Mouse (Mus musculus): ENCODE results near the gene Synpo2l.

DNA sequence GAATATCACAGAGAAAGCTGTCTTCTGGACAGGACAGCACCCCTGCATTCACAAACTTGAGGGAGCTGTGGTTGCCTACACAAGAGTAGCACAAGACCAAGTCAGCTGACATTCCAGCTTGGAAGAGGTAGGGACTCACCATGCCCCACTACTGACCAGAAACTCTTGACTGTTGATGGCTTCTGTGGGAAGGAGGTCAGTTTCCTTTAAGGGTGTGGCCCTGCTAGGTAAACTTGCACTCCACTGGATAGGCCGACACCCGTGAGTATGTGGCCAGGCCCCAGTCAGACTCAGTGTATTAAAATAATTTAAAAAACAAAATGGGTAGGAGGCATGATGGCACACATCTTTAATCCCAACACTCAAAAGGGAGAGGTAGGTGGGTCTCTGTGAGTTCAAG is 32.6 kb downstream of the Synpo2l start:
- TF ChIP-seq CTCF (IDR thresholded peaks at IDR 0.05; ENCODE audit: control insufficient read depth, insufficient read depth, insufficient replicate concordance, low read depth, low read length) (no peak), POLR2A (IDR thresholded peaks at IDR 0.05; ENCODE audit: control insufficient read depth, low read depth, low read length) (no peak)

Data from testis, adult 2 months (tissue).